Mouse (Mus musculus) CD8-positive naive resting alpha-beta T cell, adult 57 days (primary cell): Measurements from ENCODE around the gene Arhgdib. TPM values are rescaled to one million over a fixed set of nuclear protein-coding genes. Genes with fewer than 3 reads are reported as not detected.

ENCODE experiments used
- total RNA-seq: library from RNA; stranded (reverse); gene quantifications from one replicate; pipeline ENCODE4 v1.2.4, GENCODE M21; 2023

Gene Arhgdib
- total RNA-seq = 975 TPM

DNA sequence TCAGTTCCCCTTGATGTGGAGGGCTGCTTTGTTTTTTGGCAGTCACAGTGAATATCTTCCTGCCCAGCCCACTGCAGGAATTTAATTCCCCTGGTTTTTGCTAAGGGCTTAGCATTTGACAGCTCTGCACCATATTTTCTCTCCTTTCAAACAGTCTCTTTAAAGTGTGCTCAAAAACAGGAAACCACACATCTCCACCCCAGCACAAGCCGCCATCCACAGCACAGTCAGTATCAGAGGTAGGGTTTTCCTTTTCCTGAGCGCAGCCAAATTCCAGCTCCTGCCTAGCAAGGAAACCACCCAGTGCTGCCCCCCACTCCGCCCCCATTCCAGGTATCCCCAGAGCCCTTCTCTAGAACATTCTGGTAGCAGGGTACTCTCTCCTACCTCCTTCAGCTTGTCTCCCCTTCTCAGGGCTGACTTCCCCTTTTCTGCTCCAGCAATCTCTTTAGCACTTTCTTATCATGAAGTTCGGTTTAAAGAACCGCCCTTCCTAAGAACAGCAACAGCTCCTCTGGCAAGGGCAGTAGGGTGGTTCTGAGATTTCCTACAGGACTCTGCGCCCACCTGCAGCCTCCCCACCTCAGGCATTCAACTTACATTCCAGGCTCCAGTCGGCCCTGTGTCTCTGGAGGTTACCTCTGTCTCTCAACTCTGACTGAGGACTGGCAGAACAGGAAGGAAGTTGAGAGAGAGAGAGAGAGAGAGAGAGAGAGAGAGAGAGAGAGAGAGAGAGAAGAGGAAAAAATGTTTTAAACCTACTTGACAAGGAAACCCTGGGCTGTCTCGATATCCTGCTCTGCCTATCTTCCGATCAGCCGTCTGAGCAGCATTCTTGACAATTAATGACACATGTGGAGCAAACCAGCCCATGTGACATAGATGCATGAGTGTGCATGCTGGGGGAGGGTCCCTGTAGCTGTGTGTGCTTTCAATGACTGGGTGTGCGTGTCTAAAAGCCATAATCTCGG, at the start of gene Arhgdib:
TSS of gene Arhgdib (minus strand) at position 849 of the 971 bp plus-strand sequence.

DNA sequence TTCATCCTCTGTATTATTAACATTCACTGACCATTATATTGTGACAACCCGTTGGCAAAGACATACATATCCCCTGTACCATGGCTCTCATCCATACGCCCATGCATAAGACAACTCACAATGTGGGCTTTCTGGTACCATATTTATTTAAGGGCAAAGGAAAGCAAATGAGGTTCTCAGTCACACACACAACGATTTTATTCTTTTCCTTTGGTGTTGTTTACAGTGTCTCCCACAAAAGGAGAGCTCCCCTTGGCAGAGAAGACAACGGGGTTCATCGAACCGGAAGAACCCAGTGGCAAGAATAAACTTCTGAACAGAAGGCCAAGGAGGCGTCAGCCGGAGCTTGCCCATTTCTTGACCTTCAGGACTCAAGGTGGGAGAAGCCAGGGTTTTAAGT, 18.2 kb downstream of the Arhgdib start, which contains the start of gene Pde6h:
TSS of gene Pde6h (plus strand) at position 301 of the 400 bp plus-strand sequence.

DNA sequence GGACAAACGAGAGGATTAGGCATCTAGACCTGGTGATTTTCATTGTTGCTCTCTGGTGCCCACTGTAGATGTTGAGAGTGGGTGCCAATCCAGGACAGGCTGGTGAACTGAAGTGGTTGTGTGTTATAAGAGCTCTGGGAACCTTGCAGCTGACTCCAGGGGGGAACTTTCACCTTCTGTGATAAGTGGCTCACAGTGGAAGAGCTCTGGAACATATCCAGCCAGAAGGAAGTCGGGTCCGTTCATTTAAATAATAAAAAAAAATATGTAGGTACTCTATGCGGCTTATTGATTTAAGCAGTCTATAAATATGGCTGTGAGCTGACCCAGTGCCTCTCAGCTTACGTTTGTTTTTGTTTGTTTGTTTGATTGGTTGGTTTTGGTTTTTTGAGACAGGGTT, 19.6 kb downstream of the Arhgdib start, which contains the start of gene Erp27:
TSS of gene Erp27 (minus strand) at position 101 of the 400 bp plus-strand sequence.

DNA sequence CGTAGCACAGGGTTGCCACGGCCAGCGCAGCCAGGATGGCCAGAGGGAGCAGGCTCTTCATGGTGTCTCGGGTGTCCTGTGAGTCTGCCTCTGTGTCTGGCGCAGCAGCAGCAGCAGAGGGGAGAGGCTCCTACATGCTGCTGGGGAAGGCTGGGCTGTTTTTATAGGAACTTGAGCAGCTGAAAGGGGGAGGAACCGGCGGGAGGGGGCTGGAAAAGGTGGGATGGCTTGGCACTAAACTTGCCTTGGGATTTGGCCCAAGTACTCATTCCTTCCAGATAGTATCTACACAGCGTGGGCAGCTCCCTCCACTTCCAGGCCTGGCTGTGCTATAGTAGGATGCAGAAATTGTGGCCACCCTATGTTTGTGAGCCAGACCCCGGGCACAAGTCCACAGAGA, 66.0 kb downstream of the Arhgdib start, which contains the start of gene Mgp:
TSS of gene Mgp (minus strand) at position 154 of the 400 bp plus-strand sequence.

Other genes starting within 250 kb of the Arhgdib start
- gene Gucy2c, start 160.1 kb downstream of the Arhgdib start, total RNA-seq = not detected
- gene Hist4h4, start 137.5 kb downstream of the Arhgdib start, total RNA-seq = 25.4 TPM
- gene H2afj, start 133.7 kb downstream of the Arhgdib start, total RNA-seq = 70.5 TPM
- gene BC049715, start 114.3 kb downstream of the Arhgdib start, total RNA-seq = 5.0 TPM
- gene Wbp11, start 113.7 kb downstream of the Arhgdib start, total RNA-seq = 182 TPM
- not detected for gene Smco3, start 106.4 kb downstream of the Arhgdib start, total RNA-seq
- 9.0 TPM for gene Art4, start 84.2 kb downstream of the Arhgdib start, total RNA-seq
- gene Mgp, start 66.1 kb downstream of the Arhgdib start, total RNA-seq = not detected
- 10.0 TPM for gene Erp27, start 19.7 kb downstream of the Arhgdib start, total RNA-seq
- gene Pde6h, start 18.1 kb downstream of the Arhgdib start, total RNA-seq = not detected
- not detected for gene Rerg, start 228.6 kb upstream of the Arhgdib start, total RNA-seq